Mouse (Mus musculus) megakaryocyte progenitor cell, adult 5-6 weeks (primary cell): ENCODE measurements at regions not wholly inside any gene's neighbourhood (a gene's known extent, or its start where the extent isn't known, plus 50 kb on each side); places are given as distances from the start of the nearest gene placed in this dataset.

ENCODE experiments used
- ATAC-seq: replicated peaks from 2 replicates; pipeline ENCODE4 v1.8.0; 2016; ENCODE audit warnings: mild to moderate bottlenecking, moderate TSS enrichment, inconsistent platforms; ENCODE audit not compliant: poor library complexity

DNA sequence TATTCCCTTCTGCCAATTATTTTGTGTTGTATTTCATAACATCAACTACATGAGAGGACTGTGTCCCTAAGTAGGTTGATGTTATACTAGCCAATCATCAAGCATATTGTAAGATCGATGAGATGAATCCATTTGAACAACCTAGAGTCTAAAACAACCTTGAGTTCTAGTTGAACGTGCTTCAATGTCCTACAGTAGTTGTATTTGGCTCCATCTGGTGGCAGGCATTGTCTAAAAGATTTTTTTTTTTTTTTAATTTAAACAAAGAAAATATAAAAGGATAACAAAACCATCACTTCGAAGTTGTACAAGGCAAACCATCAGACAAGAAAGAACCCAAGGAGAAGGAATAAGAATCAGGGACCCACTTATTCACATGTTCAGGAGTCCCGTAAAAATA, 114.4 kb downstream of the Pih1d3 start:
- ATAC-seq, result no peak

DNA sequence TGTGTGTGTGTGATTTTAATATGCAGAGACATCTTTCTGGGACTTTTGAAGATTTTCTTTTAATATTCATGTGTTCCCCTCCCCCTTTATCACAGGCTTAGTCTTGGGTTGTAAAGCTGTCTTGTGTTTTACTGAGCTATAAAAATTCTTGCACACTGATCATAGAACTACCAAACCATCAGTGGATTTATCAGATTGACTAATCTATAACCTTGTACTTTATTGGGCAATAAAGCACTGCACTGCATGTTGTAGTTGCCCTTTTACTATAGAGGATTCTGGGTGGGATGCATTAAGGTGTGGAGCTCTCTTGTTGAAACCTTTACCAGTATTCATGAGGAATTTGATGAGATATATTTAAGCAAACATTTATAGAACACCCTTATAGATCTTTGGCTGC, 141.3 kb downstream of the Pih1d3 start:
- ATAC-seq, result no peak

DNA sequence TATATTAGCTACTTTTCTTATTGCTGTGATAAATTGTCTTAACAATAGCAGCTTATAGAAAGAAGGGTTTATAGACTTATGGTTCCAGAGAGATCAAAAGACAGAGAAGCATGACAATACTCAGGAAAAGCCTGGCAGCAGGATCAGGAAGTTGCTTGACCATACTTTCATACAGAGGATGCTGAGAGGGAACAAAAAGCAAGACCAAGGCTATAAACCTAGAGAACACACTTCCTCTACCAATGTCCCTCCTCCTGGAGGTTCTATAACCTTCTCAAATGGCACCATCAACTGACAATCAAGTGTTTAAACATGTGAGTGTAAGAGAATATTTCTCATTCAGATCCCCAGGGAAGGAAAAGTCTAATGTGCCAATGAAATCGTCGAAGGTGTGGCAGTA, 154.7 kb downstream of the Pih1d3 start:
- ATAC-seq, result 0 out of 2 replicates have a peak, but pooled peaks have one; percentile 12

DNA sequence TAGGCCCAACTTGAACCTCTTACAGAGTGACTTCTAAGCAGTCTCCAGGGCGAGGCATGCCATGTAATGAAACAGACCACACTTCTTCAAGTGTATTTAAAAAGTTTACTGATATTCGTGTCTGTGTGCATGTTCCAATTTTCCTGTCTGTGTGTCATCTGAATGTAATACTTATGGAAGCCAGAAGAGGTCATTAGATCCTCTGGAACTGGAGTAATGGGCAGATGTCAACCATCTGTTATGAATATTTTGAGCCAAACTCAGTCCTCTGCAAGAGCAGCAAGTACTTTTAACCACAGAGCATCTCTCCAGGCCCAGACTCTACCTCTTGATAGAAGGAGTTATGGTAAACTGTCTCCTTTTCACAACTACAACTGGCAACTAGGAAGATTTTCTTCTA, 156.4 kb downstream of the Pih1d3 start:
- peak; percentile 48 for ATAC-seq

DNA sequence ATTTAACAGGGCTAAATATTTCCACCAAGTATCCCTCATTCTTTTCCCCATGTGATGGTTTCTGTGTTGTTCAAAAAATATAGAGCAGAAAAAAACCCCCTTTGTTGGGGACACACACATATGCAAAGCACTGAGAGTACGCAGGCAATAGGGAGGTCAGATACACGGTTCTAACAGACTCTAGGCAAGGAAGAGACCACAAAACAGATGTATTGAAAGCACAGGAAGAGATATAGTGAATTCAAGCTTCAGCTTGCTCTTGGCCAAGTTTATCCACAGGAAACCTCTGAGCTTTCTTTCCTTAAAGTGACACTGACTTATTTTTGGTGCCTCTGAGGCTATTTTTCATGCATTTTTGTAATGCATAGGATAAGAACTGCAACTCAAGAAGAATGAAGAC, 157.7 kb downstream of the Pih1d3 start:
- ATAC-seq, result peak; percentile 88

DNA sequence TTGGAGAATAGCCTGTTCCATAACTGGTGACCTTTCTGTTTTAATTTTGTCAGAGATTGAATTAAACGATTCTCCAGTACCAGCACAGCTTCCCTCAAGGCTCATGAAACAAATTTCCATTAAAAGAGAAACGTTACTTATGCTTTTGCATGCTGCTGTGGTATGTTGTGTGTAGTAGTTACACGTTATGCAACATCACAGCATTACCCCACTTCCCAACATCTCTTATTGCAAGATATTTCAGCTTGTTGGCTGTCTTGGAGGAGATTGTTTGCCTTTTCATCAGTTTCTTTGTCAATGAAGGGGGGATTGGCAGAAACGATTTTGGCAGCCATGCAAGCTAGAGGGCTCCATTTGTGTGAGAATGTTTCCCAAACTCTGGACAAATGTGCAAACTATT, 159.6 kb downstream of the Pih1d3 start:
- peak; percentile 64 for ATAC-seq
